Mouse (Mus musculus) gastrocnemius, postnatal 25 days (tissue): ENCODE results near the gene Gdf7. TPM values are rescaled to one million over a fixed set of nuclear protein-coding genes. Genes with fewer than 3 reads are reported as not detected.

Experiments used
- DNase-seq: peaks from one replicate; pipeline ENCODE4 v3.0.0; 2022
- total RNA-seq, 2 experiments: library from RNA; stranded (reverse); gene quantifications; 1 replicate in 1 of 2; 2 replicates in 1 of 2; pipeline ENCODE4 v1.2.3; 2021

Gene Gdf7
- total RNA-seq, 2 experiments from 2014 or later: not detected

GRCm38 (mm10) chr12:8298361-8299142 is 3.2 kb downstream of the Gdf7 start:
- no peak for DNase-seq

DNA sequence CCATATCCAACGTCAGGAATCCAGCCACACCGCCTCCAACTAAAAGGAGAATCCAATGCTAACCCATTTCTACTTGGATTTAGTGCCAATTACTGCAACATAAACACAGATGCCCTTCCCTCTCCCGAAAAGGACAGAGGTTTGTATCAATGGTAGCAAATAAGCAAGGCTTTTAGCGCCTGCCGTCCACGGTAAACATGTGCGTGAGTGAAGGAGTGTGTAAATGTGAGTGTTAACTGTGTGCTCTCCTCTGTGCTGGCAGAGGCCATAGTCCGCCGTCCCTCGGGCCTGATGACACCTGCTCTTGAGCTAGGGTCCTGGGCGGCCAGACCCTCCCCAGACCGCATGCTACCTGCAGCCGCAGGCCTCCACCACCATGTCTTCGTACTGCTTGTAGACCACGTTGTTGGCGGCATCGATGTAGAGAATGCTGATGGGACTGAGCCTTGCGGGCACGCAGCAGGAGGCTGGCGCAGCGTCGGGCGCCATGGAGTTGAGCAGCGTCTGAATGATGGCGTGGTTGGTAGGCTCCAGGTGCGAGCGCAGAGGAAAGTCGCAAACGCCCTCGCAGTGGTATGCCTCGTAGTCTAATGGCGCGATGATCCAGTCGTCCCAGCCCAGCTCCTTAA is 4.1 kb downstream of the Gdf7 start:
- no peak for DNase-seq

- DNase-seq: no peak
These were observed 5.6 kb downstream of the Gdf7 start for GRCm38 (mm10) chr12:8296154-8296553.

- DNase-seq: no peak
These were observed 6.3 kb downstream of the Gdf7 start for GRCm38 (mm10) chr12:8295307-8295913.

GRCm38 (mm10) chr12:8291157-8291853 is 10.4 kb downstream of the Gdf7 start:
- no peak for DNase-seq

DNA sequence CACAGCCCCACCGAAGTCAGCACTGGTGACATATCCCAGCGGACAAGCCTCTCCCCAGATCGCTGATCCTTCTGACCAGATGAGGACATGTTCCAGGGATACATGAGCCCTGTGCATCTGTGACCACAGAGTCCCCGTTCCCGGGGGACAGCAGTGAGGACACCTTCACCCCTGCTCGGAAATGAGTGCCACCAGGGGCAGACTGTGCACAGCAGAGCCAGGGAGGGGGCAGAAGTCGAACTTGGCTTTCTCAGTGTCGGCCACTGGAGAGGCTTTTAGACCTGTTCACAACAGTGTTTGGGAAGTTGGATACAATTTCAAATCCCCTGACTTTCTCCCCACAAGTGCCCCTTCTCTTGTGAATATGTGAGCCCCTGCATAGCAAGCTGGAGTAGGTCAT is 12.3 kb downstream of the Gdf7 start:
- no peak for DNase-seq

DNA sequence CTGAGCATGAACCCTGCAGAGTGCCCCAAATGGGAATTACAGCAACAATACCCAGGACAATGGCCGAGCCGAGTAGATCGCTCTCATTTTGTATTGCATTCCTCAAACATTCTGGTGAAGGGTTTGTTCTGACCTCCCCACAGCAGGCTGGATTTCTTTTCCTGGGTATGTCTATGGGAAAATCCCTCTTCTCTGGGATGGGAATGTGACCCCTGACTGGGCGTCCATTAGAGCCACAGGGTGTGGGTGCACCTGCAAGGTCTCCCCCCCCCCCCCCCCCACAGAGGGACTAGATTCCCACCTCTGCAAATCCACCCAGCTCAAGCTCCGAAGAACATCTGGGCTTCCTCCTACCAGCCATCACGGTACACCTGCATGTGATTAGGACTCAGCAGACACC is 12.7 kb downstream of the Gdf7 start:
- no peak for DNase-seq

DNA sequence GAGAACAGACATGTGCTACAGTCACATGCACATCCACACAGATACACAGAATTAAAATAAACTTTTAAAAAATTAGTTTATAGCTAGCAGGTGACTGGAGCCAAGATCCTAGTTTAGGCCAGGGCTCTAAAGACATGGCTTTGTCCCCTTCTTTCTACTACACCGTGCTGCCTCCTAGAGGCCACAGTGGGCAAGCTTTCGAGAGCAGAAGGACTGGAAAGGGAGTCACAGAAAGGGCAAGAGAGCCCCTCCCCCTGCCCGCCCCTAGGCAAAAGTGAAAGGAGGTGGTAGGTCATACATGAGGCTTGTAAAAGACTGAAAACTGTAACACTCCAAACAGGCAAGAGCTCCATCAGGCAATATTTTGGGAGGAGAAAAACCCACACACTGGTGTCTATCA is 13.8 kb downstream of the Gdf7 start:
- no peak for DNase-seq

- DNase-seq: no peak
These were observed 20.3 kb downstream of the Gdf7 start for GRCm38 (mm10) chr12:8281225-8282017.

DNA sequence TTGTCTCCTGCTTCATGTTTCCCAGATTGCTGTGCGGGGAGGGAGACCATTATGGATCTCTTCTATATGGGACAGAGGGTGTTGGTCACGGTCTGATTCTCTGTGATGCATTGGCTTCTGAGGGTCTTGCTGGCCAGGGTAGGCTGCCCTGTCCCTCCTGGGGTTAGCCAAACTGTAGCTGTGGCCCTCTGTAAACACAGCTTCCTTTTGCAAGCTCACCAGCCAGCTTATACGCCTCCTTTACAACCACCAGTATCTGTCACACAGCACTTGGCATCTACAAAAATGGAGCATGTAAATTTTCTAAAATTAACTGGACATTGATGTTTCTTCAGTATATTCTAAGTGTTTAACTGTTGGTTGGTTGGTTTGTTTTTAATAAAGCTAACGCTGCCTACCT is 26.3 kb downstream of the Gdf7 start:
- no peak for DNase-seq

DNA sequence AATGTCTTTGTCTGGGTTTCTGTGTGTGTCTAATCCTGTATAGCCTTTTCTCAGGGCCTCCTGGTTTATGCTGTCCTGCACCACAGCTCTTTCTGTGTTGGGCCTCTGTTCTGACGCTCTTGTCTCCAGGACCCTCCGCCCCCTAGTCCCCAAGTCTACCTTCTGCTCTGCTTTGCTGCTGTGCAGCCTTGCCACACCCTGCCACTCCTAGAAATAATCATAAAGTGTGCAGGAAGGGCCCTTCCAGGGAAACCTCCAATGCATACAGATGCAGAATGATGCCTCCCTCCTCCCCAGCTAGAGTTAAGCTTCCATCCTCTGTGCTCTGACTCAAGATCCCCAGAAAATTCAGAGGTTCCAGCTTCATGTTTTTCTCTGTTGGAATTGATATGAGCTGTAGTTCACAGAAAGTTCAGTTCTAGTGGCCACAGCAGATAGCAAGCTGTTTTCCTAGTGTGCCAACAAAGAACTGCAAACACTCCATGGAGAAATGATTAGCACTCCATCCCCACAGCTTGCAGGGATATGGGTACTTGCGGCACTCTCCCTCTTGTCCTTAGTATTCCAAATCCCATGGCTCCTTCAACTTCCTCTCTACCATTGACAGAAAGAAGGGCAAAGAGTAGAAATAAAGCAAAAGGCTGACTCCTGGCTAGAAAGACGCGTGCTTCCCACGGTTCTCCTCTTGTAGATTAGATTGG is 28.1 kb downstream of the Gdf7 start:
- DNase-seq: no peak

GRCm38 (mm10) chr12:8271405-8271804 is 30.3 kb downstream of the Gdf7 start:
- no peak for DNase-seq

GRCm38 (mm10) chr12:8269627-8270026 is 32.1 kb downstream of the Gdf7 start:
- DNase-seq: no peak

DNA sequence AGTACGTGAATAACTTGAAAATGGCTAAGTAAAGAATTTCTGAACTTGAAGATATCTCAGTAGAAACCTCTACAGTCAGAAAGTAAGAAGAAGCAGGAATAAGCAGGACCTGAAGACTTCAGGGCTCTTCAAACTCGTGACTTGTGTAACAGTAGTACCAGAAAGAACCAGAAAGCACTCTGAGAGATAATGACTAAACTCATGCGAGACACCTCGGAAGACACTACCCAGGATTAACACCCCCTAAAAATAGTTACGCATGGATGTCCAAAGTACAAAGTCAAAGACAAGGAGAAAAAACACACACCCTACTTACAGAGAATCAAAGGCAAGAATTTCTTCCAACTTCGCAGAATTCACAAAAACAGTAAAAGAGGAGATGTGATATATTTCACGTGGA is 35.4 kb downstream of the Gdf7 start:
- DNase-seq: no peak

DNA sequence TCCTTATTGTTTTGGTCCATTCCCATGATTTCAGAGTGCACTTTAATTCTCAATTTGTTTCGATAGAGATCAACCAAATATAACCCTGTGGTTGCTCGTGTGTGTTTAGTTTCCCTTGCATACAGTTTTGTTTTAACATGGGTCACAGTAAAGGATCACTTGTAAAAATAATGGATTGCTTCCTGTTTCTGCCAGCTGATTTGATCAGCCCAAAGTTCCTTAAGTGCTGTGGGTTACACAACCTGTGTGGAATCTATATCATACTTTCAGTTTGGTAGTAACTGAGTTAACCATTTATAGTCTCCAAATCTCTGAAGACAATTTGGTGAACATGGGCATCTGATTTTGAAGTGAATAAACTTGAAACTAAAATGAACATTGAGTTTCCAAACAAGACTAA is 41.5 kb downstream of the Gdf7 start:
- no peak for DNase-seq

Other genes starting within 250 kb of the Gdf7 start
- 10 to 100 TPM in 1 of 2 experiments, 1 to 10 TPM in 1; 8.7 to 12.4 TPM for gene Ldah, start 93.8 kb downstream of the Gdf7 start, total RNA-seq
- 1 to 10 TPM; 5.3 to 6.4 TPM for gene Hs1bp3, start 11.5 kb upstream of the Gdf7 start, total RNA-seq
- gene Rhob, start 198.1 kb upstream of the Gdf7 start, total RNA-seq: 10 to 100 TPM; 42.1 to 43.0 TPM